Mouse (Mus musculus): Measurements from ENCODE around the gene Rusc1. TPM values are rescaled to one million over a fixed set of nuclear protein-coding genes. Genes with fewer than 3 reads are reported as not detected.

Gene Rusc1
- polyA plus RNA-seq, 1 experiment, result 33.6 TPM

DNA sequence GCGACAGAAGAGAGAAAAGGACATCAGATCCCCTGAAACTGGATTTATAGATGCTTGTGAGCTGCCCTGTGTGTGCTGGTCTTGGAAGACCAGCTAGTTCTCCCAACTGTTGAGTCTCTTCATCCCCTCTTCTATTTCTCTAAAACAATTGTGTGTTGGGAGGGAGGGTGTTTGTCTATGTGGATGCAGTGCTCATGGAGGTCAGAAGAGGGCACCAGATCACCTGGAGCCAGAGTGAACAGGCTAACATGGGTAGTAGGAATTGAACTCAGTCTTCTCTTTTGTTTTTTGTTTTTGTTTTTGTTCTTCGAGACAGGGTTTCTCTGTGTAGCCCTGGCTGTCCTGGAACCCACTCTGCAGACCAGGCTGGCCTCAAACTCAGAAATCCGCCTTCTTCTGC is 34.3 kb downstream of the Rusc1 start:
- TF ChIP-seq CTCF (conservative IDR thresholded peaks at IDR 0.05; ENCODE audit: insufficient read depth, insufficient read length, low read depth, low read length) (peak; percentile 62), POLR2A (IDR thresholded peaks at IDR 0.05; ENCODE audit: low read depth, low read length) (no peak)
- peak; percentile 38 for DNase-seq
- Histone ChIP-seq H3K27ac (ENCODE audit: insufficient read depth, low read depth, low read length) (no peak overlapping the region), H3K27me3 (replicated peaks; ENCODE audit: control insufficient read depth, insufficient read depth, low read length) (no peaks in the 10 kb centered on the region), H3K4me1 (ENCODE audit: control insufficient read depth, insufficient read depth, low read length) (no peaks in the 10 kb centered on the region), H3K36me3 (ENCODE audit: control insufficient read depth, insufficient read depth, low read length) (peaks cover 2% of the 10 kb centered on the region), H3K4me3 (ENCODE audit: insufficient read depth, low read depth, low read length) (no peak overlapping the region)
- 87% methylated on average over 3 of the region's 3 CpGs for WGBS

DNA sequence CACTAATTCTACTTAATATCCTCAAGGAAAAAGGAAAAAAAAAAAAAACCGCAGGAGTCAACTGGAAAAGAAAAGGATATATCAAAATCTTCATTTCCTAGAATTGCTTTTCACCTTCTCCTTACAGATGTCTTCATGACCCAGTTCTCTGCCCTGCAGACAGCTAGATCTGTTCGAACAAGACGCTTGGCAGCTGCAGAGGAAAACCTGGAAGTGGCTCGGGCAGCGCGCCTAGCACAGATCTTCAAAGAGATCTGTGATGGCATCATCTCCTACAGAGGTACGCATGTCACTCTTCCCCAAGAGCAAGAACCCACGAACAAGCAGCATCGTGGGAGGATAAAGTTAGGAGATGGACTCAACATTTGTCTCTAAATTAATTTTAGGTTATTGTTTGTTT is 34.8 kb downstream of the Rusc1 start:
- Histone ChIP-seq H3K27ac (ENCODE audit: insufficient read depth, low read depth, low read length) (no peak overlapping the region), H3K36me3 (ENCODE audit: control insufficient read depth, insufficient read depth, low read length) (peaks cover 2% of the 10 kb centered on the region), H3K4me3 (ENCODE audit: insufficient read depth, low read depth, low read length) (no peak overlapping the region), H3K27me3 (replicated peaks; ENCODE audit: control insufficient read depth, insufficient read depth, low read length) (no peaks in the 10 kb centered on the region), H3K4me1 (ENCODE audit: control insufficient read depth, insufficient read depth, low read length) (no peaks in the 10 kb centered on the region)
- DNase-seq, result no peak
- WGBS, result 90% methylated on average over 9 of the region's 9 CpGs
- TF ChIP-seq POLR2A (IDR thresholded peaks at IDR 0.05; ENCODE audit: low read depth, low read length) (no peak), CTCF (conservative IDR thresholded peaks at IDR 0.05; ENCODE audit: insufficient read depth, insufficient read length, low read depth, low read length) (no peak)

DNA sequence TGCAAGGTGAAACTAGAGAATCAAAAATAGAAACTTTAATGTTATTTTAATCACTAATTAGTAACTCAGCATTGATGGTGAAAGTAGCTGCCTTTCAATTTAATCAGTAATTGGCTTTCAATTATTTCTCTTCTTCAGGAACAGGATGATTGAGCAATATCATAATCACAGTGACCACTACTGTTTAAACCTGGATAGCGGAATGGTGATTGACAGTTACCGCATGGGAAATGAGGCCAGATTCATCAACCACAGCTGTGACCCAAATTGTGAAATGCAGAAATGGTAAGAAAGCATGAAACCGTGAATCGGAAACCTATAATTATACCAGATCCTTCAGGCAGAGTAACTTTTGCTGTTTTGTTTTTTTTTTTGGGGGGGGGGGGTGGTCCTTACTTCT is 49.8 kb downstream of the Rusc1 start:
- Histone ChIP-seq H3K4me3 (ENCODE audit: insufficient read depth, low read depth, low read length) (no peak overlapping the region), H3K4me1 (ENCODE audit: control insufficient read depth, insufficient read depth, low read length) (no peaks in the 10 kb centered on the region), H3K27me3 (replicated peaks; ENCODE audit: control insufficient read depth, insufficient read depth, low read length) (no peaks in the 10 kb centered on the region), H3K36me3 (ENCODE audit: control insufficient read depth, insufficient read depth, low read length) (peaks cover 1% of the 10 kb centered on the region), H3K27ac (ENCODE audit: insufficient read depth, low read depth, low read length) (no peak overlapping the region)
- TF ChIP-seq POLR2A (IDR thresholded peaks at IDR 0.05; ENCODE audit: low read depth, low read length) (no peak), CTCF (conservative IDR thresholded peaks at IDR 0.05; ENCODE audit: insufficient read depth, insufficient read length, low read depth, low read length) (no peak)
- WGBS, result 96% methylated on average over 4 of the region's 4 CpGs
- no peak for DNase-seq

Other genes starting within 250 kb of the Rusc1 start
- gene Msto1, start 179.3 kb downstream of the Rusc1 start, polyA plus RNA-seq (2012; rRNA removed), result 35.9 and 41.1 TPM in 2 replicates
- 7.8 and 8.9 TPM in 2 replicates for gene Ash1l, start 142.7 kb downstream of the Rusc1 start, polyA plus RNA-seq (2012; rRNA removed)
- 57.0 and 78.0 TPM in 2 replicates for gene Dap3, start 142.1 kb downstream of the Rusc1 start, polyA plus RNA-seq (2012; rRNA removed)
- not detected in 2 replicates for gene Gm43738, start 7.8 kb upstream of the Rusc1 start, polyA plus RNA-seq (2012; rRNA removed)
- 40.3 and 54.9 TPM in 2 replicates for gene Fdps, start 8.6 kb upstream of the Rusc1 start, polyA plus RNA-seq (2012; rRNA removed)
- gene Pklr, start 42.8 kb upstream of the Rusc1 start, polyA plus RNA-seq (2012; rRNA removed), result 79.3 and 96.0 TPM in 2 replicates
- 1.1 and 1.4 TPM in 2 replicates for gene Hcn3, start 66.9 kb upstream of the Rusc1 start, polyA plus RNA-seq (2012; rRNA removed)
- gene Clk2, start 71.5 kb upstream of the Rusc1 start, polyA plus RNA-seq (2012; rRNA removed), result 37.8 and 40.2 TPM in 2 replicates
- gene Scamp3, start 84.2 kb upstream of the Rusc1 start, polyA plus RNA-seq (2012; rRNA removed), result 138 and 141 TPM in 2 replicates
- 18.3 and 18.4 TPM in 2 replicates for gene Fam189b, start 89.8 kb upstream of the Rusc1 start, polyA plus RNA-seq (2012; rRNA removed)
- 61.6 and 65.3 TPM in 2 replicates for gene Gba, start 109.6 kb upstream of the Rusc1 start, polyA plus RNA-seq (2012; rRNA removed)
- 5.0 and 7.9 TPM in 2 replicates for gene Thbs3, start 121.9 kb upstream of the Rusc1 start, polyA plus RNA-seq (2012; rRNA removed)
- 257 and 283 TPM in 2 replicates for gene Mtx1, start 133.8 kb upstream of the Rusc1 start, polyA plus RNA-seq (2012; rRNA removed)
- gene Muc1, start 135.7 kb upstream of the Rusc1 start, polyA plus RNA-seq (2012; rRNA removed), result 45.9 and 53.8 TPM in 2 replicates
- gene Krtcap2, start 152.7 kb upstream of the Rusc1 start, polyA plus RNA-seq (2012; rRNA removed), result 142 and 173 TPM in 2 replicates
- gene Trim46, start 153.0 kb upstream of the Rusc1 start, polyA plus RNA-seq (2012; rRNA removed), result 9.1 and 10.5 TPM in 2 replicates
- gene Dpm3, start 166.0 kb upstream of the Rusc1 start, polyA plus RNA-seq (2012; rRNA removed), result 431 and 562 TPM in 2 replicates
- 109 and 110 TPM in 2 replicates for gene Slc50a1, start 177.3 kb upstream of the Rusc1 start, polyA plus RNA-seq (2012; rRNA removed)
- gene Efna1, start 187.8 kb upstream of the Rusc1 start, polyA plus RNA-seq (2012; rRNA removed), result 54.1 and 59.2 TPM in 2 replicates
- 2.4 and 4.2 TPM in 2 replicates for gene Efna3, start 229.7 kb upstream of the Rusc1 start, polyA plus RNA-seq (2012; rRNA removed)
- 8.2 and 10.4 TPM in 2 replicates for gene Efna4, start 244.7 kb upstream of the Rusc1 start, polyA plus RNA-seq (2012; rRNA removed)

All from kidney, adult 2 months (tissue).